Mouse (Mus musculus): ENCODE measurements around the gene Commd8.
"Not testable (repeated sequence)": the region's sequence is repeated elsewhere in the genome, so short reads cannot be mapped to it uniquely, and the experiment has no call there.

The Commd8 gene

GRCm38 (mm10) chr5:72170067-72170466, 2.1 kb upstream of the Commd8 start:
- in situ Hi-C loops (cut with MseI, MboI): loop anchor here (5.0 kb wide), 1 partner anchor 97 kb away; no protein-coding TSS in a partner anchor

- in situ Hi-C loops (cut with MseI, MboI): no loop called here
Observed at GRCm38 (mm10) chr5:72168285-72168621, 264 bp upstream of the Commd8 start.

- in situ Hi-C loops (cut with MseI, MboI): no loop called here
Observed at GRCm38 (mm10) chr5:72164386-72164785, 3.6 kb downstream of the Commd8 start.

- in situ Hi-C loops (cut with MseI, MboI): no loop called here
Observed at GRCm38 (mm10) chr5:72162855-72163254, 5.1 kb downstream of the Commd8 start.

- in situ Hi-C loops (cut with MseI, MboI): no loop called here
Observed at GRCm38 (mm10) chr5:72160781-72161485, 7.1 kb downstream of the Commd8 start.

GRCm38 (mm10) chr5:72159537-72159936, 8.5 kb downstream of the Commd8 start:
- in situ Hi-C loops (cut with MseI, MboI): no loop called here

GRCm38 (mm10) chr5:72158667-72159066, 9.3 kb downstream of the Commd8 start:
- in situ Hi-C loops (cut with MseI, MboI): no loop called here

GRCm38 (mm10) chr5:72156598-72156997, 11.4 kb downstream of the Commd8 start:
- in situ Hi-C loops (cut with MseI, MboI): no loop called here

- in situ Hi-C loops (cut with MseI, MboI): not testable (repeated sequence)
Observed at GRCm38 (mm10) chr5:72155686-72156085, 12.3 kb downstream of the Commd8 start.

- in situ Hi-C loops (cut with MseI, MboI): no loop called here
Observed at GRCm38 (mm10) chr5:72150870-72151269, 17.1 kb downstream of the Commd8 start.

- in situ Hi-C loops (cut with MseI, MboI): no loop called here
Observed at GRCm38 (mm10) chr5:72148679-72149078, 19.3 kb downstream of the Commd8 start.

GRCm38 (mm10) chr5:72139619-72140018, 28.4 kb downstream of the Commd8 start:
- in situ Hi-C loops (cut with MseI, MboI): no loop called here

GRCm38 (mm10) chr5:72138256-72138655, 29.7 kb downstream of the Commd8 start:
- in situ Hi-C loops (cut with MseI, MboI): no loop called here

- in situ Hi-C loops (cut with MseI, MboI): no loop called here
Observed at GRCm38 (mm10) chr5:72133906-72134305, 34.1 kb downstream of the Commd8 start.

GRCm38 (mm10) chr5:72126681-72127080, 41.3 kb downstream of the Commd8 start:
- in situ Hi-C loops (cut with MseI, MboI): no loop called here

- in situ Hi-C loops (cut with MseI, MboI): no loop called here
Observed at GRCm38 (mm10) chr5:72122414-72123037, 45.5 kb downstream of the Commd8 start.

All from mouse trophoblast stem cell (cell line).